Mouse (Mus musculus) frontal cortex, postnatal 10 days (tissue): Measurements from ENCODE around the gene Arl6ip4.
A peak's percentile ranks its signal among the peaks of the same experiment; 100 is the strongest.

Experiments
- DNase-seq, 2 experiments: peaks; one replicate each; pipeline ENCODE4 v3.0.0; 2022; ENCODE audit warnings: low spot score in 2 of 2, mixed read lengths in 1 of 2

Arl6ip4 gene

DNA sequence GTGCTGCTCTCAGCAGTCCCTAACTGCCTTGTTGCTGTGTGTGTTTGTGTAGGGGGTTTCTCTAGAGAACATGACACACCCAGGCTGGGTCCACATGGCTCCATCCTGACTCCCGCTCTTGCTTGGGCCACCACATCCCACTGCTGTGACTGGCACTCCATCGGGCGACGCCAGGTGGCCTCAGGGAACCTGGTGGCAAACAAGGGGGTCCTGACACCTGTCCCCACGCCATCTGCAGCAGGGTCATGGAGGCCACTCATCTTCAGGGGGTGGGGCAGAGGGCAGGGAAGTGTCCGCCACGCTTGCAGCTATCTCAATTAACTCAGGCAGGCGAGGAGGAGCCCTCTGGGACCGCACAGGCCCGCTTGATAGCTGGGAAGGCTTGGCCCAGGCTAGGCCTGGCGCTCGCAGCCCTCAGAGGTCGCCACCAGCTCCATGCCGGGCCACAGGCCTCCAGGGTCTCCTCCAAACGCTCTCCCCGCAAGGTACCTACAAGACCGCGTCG is 20.8 kb upstream of the Arl6ip4 start:
- no peak for DNase-seq

GRCm38 (mm10) chr5:124095596-124096232 is 20.2 kb upstream of the Arl6ip4 start, which contains the start of gene Abcb9:
TSS of gene Abcb9 (minus strand) at chr5:124095798.
- DNase-seq, result peak; percentile 96 to 97

- no peak for DNase-seq
These were observed 17.0 kb upstream of the Arl6ip4 start for GRCm38 (mm10) chr5:124098923-124099322.

- no peak for DNase-seq
These were observed 15.5 kb upstream of the Arl6ip4 start for GRCm38 (mm10) chr5:124100128-124101044.

DNA sequence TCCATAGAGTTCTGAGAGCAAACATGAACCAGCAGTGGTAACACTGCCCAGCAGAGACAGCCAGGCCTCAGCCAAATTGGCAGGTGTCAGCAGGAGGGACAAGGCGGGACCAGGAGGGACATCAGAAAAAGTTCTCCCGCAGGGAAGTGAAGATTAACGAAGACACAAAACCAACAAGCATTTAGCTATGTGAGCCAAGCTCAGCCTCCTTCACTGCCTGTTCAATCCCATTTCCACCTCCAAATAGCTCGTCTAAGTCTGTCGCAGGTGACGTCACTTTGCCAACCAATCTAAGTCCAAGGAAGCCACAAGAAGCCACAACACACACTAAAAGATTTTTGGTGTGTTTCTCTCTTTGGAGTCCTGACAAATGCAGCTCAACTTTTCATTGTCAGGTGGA is 13.6 kb upstream of the Arl6ip4 start:
- no peak for DNase-seq

GRCm38 (mm10) chr5:124103020-124103419 is 12.9 kb upstream of the Arl6ip4 start:
- no peak for DNase-seq

- no peak for DNase-seq
These were observed 12.3 kb upstream of the Arl6ip4 start for GRCm38 (mm10) chr5:124103552-124103951.

GRCm38 (mm10) chr5:124111077-124111741 is 4.7 kb upstream of the Arl6ip4 start:
- DNase-seq, result no peak

DNA sequence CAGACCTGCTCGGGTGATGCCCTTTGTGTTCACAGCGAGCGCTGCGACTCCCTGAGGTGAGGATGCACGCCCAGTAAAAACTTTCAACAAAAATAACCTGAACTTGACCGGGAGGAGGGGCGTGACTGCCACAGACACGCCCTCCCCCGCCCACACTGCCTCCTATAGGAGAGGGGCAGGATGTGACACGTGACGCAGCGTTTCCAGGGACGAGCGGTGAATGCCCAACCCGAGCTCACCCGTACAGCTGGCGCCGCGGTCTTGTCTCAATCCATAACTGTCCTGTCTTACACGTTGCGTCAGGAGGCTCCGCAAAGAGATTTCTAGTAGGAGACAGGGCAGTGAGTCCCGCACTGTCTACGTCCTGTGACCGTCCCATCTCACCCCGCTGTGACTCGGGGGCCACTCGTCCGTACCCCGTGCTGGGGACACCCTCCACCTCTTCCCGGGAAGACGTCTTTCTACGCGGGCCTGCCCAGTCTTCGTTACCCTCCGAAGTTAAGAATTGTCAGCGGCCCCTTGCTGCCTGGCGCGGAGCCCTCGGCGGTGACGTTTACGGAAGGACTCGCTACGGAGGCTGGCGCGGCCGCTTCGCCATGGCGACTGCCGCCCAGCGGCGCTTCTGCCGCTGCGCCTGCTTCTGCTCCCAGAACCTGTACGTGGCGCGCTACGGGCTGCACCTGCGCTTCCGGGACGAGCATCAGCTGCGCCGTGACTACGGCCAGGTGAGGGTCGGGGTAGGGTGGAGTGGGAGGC is 4.0 kb upstream of the Arl6ip4 start, which contains the start of gene Ogfod2:
TSS of gene Ogfod2 (plus strand) at position 556 of the 756 bp plus-strand sequence.
- peak; percentile 87 to 91 for DNase-seq

DNA sequence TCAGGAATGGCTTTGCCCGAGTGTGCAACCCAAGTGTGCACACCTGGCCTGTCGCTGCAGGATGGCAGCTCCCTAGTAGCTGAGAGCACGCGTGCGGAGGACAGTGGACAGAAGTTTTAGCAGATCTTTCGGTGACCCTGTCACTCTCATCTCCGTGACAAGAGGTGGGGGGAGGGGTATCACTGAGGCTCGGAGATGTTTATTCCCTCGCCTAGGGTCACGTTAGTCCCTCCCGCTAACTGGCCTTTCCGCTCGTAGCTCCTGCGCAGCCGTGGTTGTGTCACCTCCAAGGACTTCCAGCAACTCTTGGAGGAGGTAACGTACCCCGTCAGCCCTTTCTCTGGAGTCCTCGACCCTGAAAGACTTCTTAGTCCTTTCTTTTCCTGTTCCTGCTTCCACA is 3.4 kb upstream of the Arl6ip4 start:
- no peak for DNase-seq

GRCm38 (mm10) chr5:124113030-124113429 is 2.9 kb upstream of the Arl6ip4 start:
- peak in 1 of 2 experiments; percentile 62 for DNase-seq

- DNase-seq, result no peak
These were observed 1.4 kb upstream of the Arl6ip4 start for GRCm38 (mm10) chr5:124114276-124115025.

GRCm38 (mm10) chr5:124115531-124115930 is 358 bp upstream of the Arl6ip4 start:
- no peak for DNase-seq

DNA sequence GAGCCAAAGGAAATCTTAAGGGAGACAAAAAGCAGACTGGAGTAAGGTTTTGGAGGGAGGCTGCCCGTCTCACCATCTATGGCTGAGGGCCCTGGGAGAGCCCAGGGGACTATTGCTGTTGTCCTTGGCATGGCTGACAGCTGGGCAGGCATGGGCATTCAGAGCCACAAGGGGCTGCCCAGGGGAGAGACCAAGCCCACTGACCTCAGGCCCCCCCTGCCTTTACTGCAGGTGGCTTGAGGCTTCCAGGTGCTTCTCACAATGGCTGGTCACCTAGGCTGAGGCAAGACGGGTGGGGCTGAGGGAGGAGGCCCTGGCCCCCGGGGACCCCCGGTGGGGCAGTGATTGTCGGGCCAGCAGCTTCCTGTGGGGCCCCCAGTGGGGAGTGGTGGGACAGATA is 3.3 kb downstream of the Arl6ip4 start:
- no peak for DNase-seq

GRCm38 (mm10) chr5:124122357-124122756 is 6.5 kb downstream of the Arl6ip4 start:
- DNase-seq, result no peak

DNA sequence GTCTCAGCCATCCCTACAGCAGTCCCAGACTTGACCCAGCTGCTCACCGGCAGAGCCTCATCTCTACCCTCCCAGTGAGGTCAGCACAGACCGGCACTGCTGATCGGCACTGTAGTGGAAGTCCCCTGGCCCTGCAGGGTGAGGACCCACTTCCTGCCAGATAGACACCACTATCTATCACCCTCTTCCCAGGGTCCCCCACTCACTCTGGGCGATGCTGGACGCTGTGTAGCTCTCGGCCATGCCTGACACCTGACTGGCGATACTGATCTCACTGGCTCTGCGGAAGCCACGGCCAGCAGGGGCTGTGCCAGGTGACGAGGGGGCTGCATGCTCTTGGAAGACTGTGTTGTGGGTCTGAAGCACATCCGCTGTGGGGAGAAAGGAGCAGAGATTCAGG is 9.2 kb downstream of the Arl6ip4 start:
- DNase-seq, result no peak

- no peak for DNase-seq
These were observed 18.4 kb downstream of the Arl6ip4 start for GRCm38 (mm10) chr5:124134261-124134660.

- no peak for DNase-seq
These were observed 22.2 kb downstream of the Arl6ip4 start for GRCm38 (mm10) chr5:124138066-124138465.

GRCm38 (mm10) chr5:124149028-124149427 is 33.1 kb downstream of the Arl6ip4 start:
- DNase-seq, result no peak

DNA sequence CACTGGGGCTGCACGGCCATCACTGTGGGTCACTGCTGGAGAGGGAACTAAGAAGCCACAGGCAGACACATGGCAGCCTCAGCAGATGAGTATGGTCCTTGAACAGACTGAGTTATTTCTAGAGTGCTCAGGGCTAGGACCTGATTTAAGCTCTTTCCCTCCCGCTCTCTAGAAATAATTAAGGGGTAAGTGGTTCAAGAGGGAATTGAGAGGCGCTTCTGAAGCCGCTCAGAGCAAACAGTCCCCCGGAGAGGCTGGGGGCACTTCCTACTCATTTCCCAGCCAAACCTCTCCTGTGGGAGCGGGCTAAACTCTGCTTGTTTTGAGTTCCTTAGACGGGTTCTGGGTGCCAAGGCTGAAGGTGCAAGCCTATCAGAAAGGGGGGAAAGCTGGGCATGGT is 35.0 kb downstream of the Arl6ip4 start:
- DNase-seq, result no peak

DNA sequence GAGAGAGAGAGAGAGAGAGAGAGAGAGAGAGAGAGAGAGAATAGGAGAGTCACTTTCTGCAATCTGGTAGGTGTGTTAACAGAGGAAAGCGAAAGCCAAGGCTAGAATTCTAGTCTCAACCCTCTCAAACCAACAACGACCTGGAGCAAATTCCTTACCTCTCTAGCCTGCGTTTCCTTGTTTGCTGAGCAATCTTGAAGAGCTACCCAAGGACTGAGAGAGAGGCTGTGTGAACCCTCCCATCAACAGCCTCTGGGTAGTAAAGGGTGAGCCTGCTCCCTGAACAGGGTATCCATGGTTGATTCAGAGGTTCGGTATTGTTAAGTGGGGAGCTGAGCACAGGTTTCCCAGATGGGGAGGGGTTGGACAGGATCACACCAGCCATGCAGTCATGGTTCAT is 36.8 kb downstream of the Arl6ip4 start:
- no peak for DNase-seq
